Mouse (Mus musculus): Measurements from ENCODE around the gene Itgb4.

Itgb4 gene

GRCm38 (mm10) chr11:115968731-115969405, 5.6 kb upstream of the Itgb4 start:
- DNase-seq (ENCODE audit: inconsistent age in 2 of 2, low spot score in 1 of 2), result no peak

GRCm38 (mm10) chr11:115970006-115970673, 4.4 kb upstream of the Itgb4 start:
- DNase-seq (ENCODE audit: inconsistent age in 2 of 2, low spot score in 1 of 2), result no peak

- DNase-seq (ENCODE audit: inconsistent age in 2 of 2, low spot score in 1 of 2), result no peak
Observed at GRCm38 (mm10) chr11:115971016-115971415, 3.5 kb upstream of the Itgb4 start.

GRCm38 (mm10) chr11:115975083-115975420, 543 bp downstream of the Itgb4 start:
- no peak for DNase-seq (ENCODE audit: inconsistent age in 2 of 2, low spot score in 1 of 2)

- no peak for DNase-seq (ENCODE audit: inconsistent age in 2 of 2, low spot score in 1 of 2)
Observed at GRCm38 (mm10) chr11:115975544-115975943, 1.0 kb downstream of the Itgb4 start.

GRCm38 (mm10) chr11:115982472-115982871, 8.0 kb downstream of the Itgb4 start:
- DNase-seq (ENCODE audit: inconsistent age in 2 of 2, low spot score in 1 of 2), result no peak

GRCm38 (mm10) chr11:115983291-115983690, 8.8 kb downstream of the Itgb4 start:
- no peak for DNase-seq (ENCODE audit: inconsistent age in 2 of 2, low spot score in 1 of 2)

GRCm38 (mm10) chr11:115989686-115990085, 15.2 kb downstream of the Itgb4 start:
- no peak for DNase-seq (ENCODE audit: inconsistent age in 2 of 2, low spot score in 1 of 2)

GRCm38 (mm10) chr11:115992098-115992497, 17.6 kb downstream of the Itgb4 start:
- DNase-seq (ENCODE audit: inconsistent age in 2 of 2, low spot score in 1 of 2), result no peak

GRCm38 (mm10) chr11:115995256-115995655, 20.7 kb downstream of the Itgb4 start:
- DNase-seq (ENCODE audit: inconsistent age in 2 of 2, low spot score in 1 of 2), result peak; percentile 53 to 72

- DNase-seq (ENCODE audit: inconsistent age in 2 of 2, low spot score in 1 of 2), result no peak
Observed at GRCm38 (mm10) chr11:115997047-115997446, 22.5 kb downstream of the Itgb4 start.

- no peak for DNase-seq (ENCODE audit: inconsistent age in 2 of 2, low spot score in 1 of 2)
Observed at GRCm38 (mm10) chr11:115997662-115998061, 23.2 kb downstream of the Itgb4 start.

- DNase-seq (ENCODE audit: inconsistent age in 2 of 2, low spot score in 1 of 2), result no peak
Observed at GRCm38 (mm10) chr11:115999027-115999426, 24.5 kb downstream of the Itgb4 start.

- DNase-seq (ENCODE audit: inconsistent age in 2 of 2, low spot score in 1 of 2), result peak; percentile 71 to 90
Observed at GRCm38 (mm10) chr11:115999538-116000143, 25.1 kb downstream of the Itgb4 start.

- no peak for DNase-seq (ENCODE audit: inconsistent age in 2 of 2, low spot score in 1 of 2)
Observed at GRCm38 (mm10) chr11:116000607-116001006, 26.1 kb downstream of the Itgb4 start.

- DNase-seq (ENCODE audit: inconsistent age in 2 of 2, low spot score in 1 of 2), result no peak
Observed at GRCm38 (mm10) chr11:116001725-116002124, 27.2 kb downstream of the Itgb4 start.

GRCm38 (mm10) chr11:116002894-116003293, 28.4 kb downstream of the Itgb4 start:
- DNase-seq (ENCODE audit: inconsistent age in 2 of 2, low spot score in 1 of 2), result no peak

GRCm38 (mm10) chr11:116004186-116004823, 29.8 kb downstream of the Itgb4 start:
- no peak for DNase-seq (ENCODE audit: inconsistent age in 2 of 2, low spot score in 1 of 2)

- peak; percentile 86 to 92 for DNase-seq (ENCODE audit: inconsistent age in 2 of 2, low spot score in 1 of 2)
Observed at GRCm38 (mm10) chr11:116004840-116005700, 30.6 kb downstream of the Itgb4 start.

- DNase-seq (ENCODE audit: inconsistent age in 2 of 2, low spot score in 1 of 2), result peak in 1 of 2 experiments; percentile 47
Observed at GRCm38 (mm10) chr11:116005701-116006419, 31.4 kb downstream of the Itgb4 start.
